Mouse (Mus musculus): Measurements from ENCODE around the gene Zic1. TPM values are rescaled to one million over a fixed set of nuclear protein-coding genes. Genes with fewer than 3 reads are reported as not detected.

Zic1 gene
- polyA plus RNA-seq, 1 experiment from 2014 or later: not detected

- Histone ChIP-seq H3K4me3 (ENCODE audit: control insufficient read depth in 1 of 2, insufficient read depth in 1 of 2, low read depth in 1 of 2, low read length in 2 of 2) (no peak overlapping the region), H3K4me1 (ENCODE audit: control insufficient read depth in 2 of 2, insufficient read depth in 2 of 2, low read length in 2 of 2) (peaks cover 0 to 11% of the 10 kb centered on the region in 2 experiments; a peak in 2 of 4 replicates), H3K9me3 (ENCODE audit: control insufficient read depth, low read length) (no peaks in the 10 kb centered on the region), H3K27ac (replicated peaks in 1 of 2; ENCODE audit: control insufficient read depth in 1 of 2, insufficient read depth in 1 of 2, low read depth in 2 of 2, low read length in 2 of 2) (no peak overlapping the region), H3K9ac (ENCODE audit: low read length) (no peak overlapping the region), H3K27me3 (ENCODE audit: control insufficient read depth, insufficient read depth, low read length) (peaks cover 95% of the 10 kb centered on the region), H3K4me2 (ENCODE audit: low read length) (no peak overlapping the region), H3K36me3 (ENCODE audit: control insufficient read depth, insufficient read depth, low read length) (no peaks in the 10 kb centered on the region)
- ATAC-seq (ENCODE audit: insufficient number of reproducible peaks, insufficient read depth, low FRiP score, low read depth): no peak
- 7% methylated on average over 10 of the region's 10 CpGs for WGBS
Measured at GRCm38 (mm10) chr9:91358851-91359687, 6.5 kb downstream of the Zic1 start.

- H3K4me3 ChIP-seq (ENCODE audit: control insufficient read depth in 1 of 2, insufficient read depth in 1 of 2, low read depth in 1 of 2, low read length in 2 of 2): no peak overlapping the region
- H3K4me2 ChIP-seq (ENCODE audit: low read length): no peak overlapping the region
- H3K36me3 ChIP-seq (ENCODE audit: control insufficient read depth, insufficient read depth, low read length): no peaks in the 10 kb centered on the region
- 16% methylated on average over 3 of the region's 3 CpGs for WGBS
- H3K9ac ChIP-seq (ENCODE audit: low read length): no peak overlapping the region
- H3K9me3 ChIP-seq (ENCODE audit: control insufficient read depth, low read length): no peaks in the 10 kb centered on the region
- peaks cover 0 to 9% of the 10 kb centered on the region in 2 experiments; a peak in 2 of 4 replicates for H3K4me1 ChIP-seq (ENCODE audit: control insufficient read depth in 2 of 2, insufficient read depth in 2 of 2, low read length in 2 of 2)
- H3K27ac ChIP-seq (replicated peaks in 1 of 2; ENCODE audit: control insufficient read depth in 1 of 2, insufficient read depth in 1 of 2, low read depth in 2 of 2, low read length in 2 of 2): no peak overlapping the region
- peaks cover 95% of the 10 kb centered on the region for H3K27me3 ChIP-seq (ENCODE audit: control insufficient read depth, insufficient read depth, low read length)
- no peak for ATAC-seq (ENCODE audit: insufficient number of reproducible peaks, insufficient read depth, low FRiP score, low read depth)
Measured at GRCm38 (mm10) chr9:91357321-91357720, 8.3 kb downstream of the Zic1 start.

GRCm38 (mm10) chr9:91356353-91356740 is 9.3 kb downstream of the Zic1 start:
- Histone ChIP-seq H3K4me2 (ENCODE audit: low read length) (no peak overlapping the region), H3K9me3 (ENCODE audit: control insufficient read depth, low read length) (no peaks in the 10 kb centered on the region), H3K36me3 (ENCODE audit: control insufficient read depth, insufficient read depth, low read length) (no peaks in the 10 kb centered on the region), H3K9ac (ENCODE audit: low read length) (no peak overlapping the region), H3K27me3 (ENCODE audit: control insufficient read depth, insufficient read depth, low read length) (peaks cover 95% of the 10 kb centered on the region), H3K4me1 (ENCODE audit: control insufficient read depth in 2 of 2, insufficient read depth in 2 of 2, low read length in 2 of 2) (peaks cover 0 to 6% of the 10 kb centered on the region in 2 experiments; a peak in 1 of 4 replicates), H3K4me3 (ENCODE audit: control insufficient read depth in 1 of 2, insufficient read depth in 1 of 2, low read depth in 1 of 2, low read length in 2 of 2) (no peak overlapping the region), H3K27ac (replicated peaks in 1 of 2; ENCODE audit: control insufficient read depth in 1 of 2, insufficient read depth in 1 of 2, low read depth in 2 of 2, low read length in 2 of 2) (no peak overlapping the region)
- ATAC-seq (ENCODE audit: insufficient number of reproducible peaks, insufficient read depth, low FRiP score, low read depth): no peak
- 12% methylated on average over 4 of the region's 4 CpGs for WGBS

GRCm38 (mm10) chr9:91355629-91356352 is 9.8 kb downstream of the Zic1 start:
- Histone ChIP-seq H3K4me3 (ENCODE audit: control insufficient read depth in 1 of 2, insufficient read depth in 1 of 2, low read depth in 1 of 2, low read length in 2 of 2) (peak overlapping the region; percentile 25 to 28), H3K27ac (replicated peaks in 1 of 2; ENCODE audit: control insufficient read depth in 1 of 2, insufficient read depth in 1 of 2, low read depth in 2 of 2, low read length in 2 of 2) (no peak overlapping the region), H3K36me3 (ENCODE audit: control insufficient read depth, insufficient read depth, low read length) (no peaks in the 10 kb centered on the region), H3K4me2 (ENCODE audit: low read length) (peak overlapping the region; percentile 61), H3K27me3 (ENCODE audit: control insufficient read depth, insufficient read depth, low read length) (peaks cover 95% of the 10 kb centered on the region), H3K9ac (ENCODE audit: low read length) (no peak overlapping the region), H3K9me3 (ENCODE audit: control insufficient read depth, low read length) (no peaks in the 10 kb centered on the region), H3K4me1 (ENCODE audit: control insufficient read depth in 2 of 2, insufficient read depth in 2 of 2, low read length in 2 of 2) (peaks cover 1 to 6% of the 10 kb centered on the region in 2 experiments; a peak in 2 of 4 replicates)
- no peak for ATAC-seq (ENCODE audit: insufficient number of reproducible peaks, insufficient read depth, low FRiP score, low read depth)
- WGBS: under 1% methylated on average over 33 of the region's 35 CpGs

GRCm38 (mm10) chr9:91355270-91355589 is 10.4 kb downstream of the Zic1 start:
- H3K4me2 ChIP-seq (ENCODE audit: low read length): peak overlapping the region; percentile 61
- H3K4me3 ChIP-seq (ENCODE audit: control insufficient read depth in 1 of 2, insufficient read depth in 1 of 2, low read depth in 1 of 2, low read length in 2 of 2): peak overlapping the region in 1 of 2 experiments; percentile 28; a peak in 2 of 4 replicates
- no peak for ATAC-seq (ENCODE audit: insufficient number of reproducible peaks, insufficient read depth, low FRiP score, low read depth)
- WGBS: 0% methylated on average over 6 of the region's 7 CpGs
- no peak overlapping the region for H3K27ac ChIP-seq (replicated peaks in 1 of 2; ENCODE audit: control insufficient read depth in 1 of 2, insufficient read depth in 1 of 2, low read depth in 2 of 2, low read length in 2 of 2)
- H3K27me3 ChIP-seq (ENCODE audit: control insufficient read depth, insufficient read depth, low read length): peaks cover 95% of the 10 kb centered on the region
- no peak overlapping the region for H3K9ac ChIP-seq (ENCODE audit: low read length)
- H3K4me1 ChIP-seq (ENCODE audit: control insufficient read depth in 2 of 2, insufficient read depth in 2 of 2, low read length in 2 of 2): peaks cover 2 to 6% of the 10 kb centered on the region in 2 experiments; a peak in 2 of 4 replicates
- no peaks in the 10 kb centered on the region for H3K9me3 ChIP-seq (ENCODE audit: control insufficient read depth, low read length)
- no peaks in the 10 kb centered on the region for H3K36me3 ChIP-seq (ENCODE audit: control insufficient read depth, insufficient read depth, low read length)

DNA sequence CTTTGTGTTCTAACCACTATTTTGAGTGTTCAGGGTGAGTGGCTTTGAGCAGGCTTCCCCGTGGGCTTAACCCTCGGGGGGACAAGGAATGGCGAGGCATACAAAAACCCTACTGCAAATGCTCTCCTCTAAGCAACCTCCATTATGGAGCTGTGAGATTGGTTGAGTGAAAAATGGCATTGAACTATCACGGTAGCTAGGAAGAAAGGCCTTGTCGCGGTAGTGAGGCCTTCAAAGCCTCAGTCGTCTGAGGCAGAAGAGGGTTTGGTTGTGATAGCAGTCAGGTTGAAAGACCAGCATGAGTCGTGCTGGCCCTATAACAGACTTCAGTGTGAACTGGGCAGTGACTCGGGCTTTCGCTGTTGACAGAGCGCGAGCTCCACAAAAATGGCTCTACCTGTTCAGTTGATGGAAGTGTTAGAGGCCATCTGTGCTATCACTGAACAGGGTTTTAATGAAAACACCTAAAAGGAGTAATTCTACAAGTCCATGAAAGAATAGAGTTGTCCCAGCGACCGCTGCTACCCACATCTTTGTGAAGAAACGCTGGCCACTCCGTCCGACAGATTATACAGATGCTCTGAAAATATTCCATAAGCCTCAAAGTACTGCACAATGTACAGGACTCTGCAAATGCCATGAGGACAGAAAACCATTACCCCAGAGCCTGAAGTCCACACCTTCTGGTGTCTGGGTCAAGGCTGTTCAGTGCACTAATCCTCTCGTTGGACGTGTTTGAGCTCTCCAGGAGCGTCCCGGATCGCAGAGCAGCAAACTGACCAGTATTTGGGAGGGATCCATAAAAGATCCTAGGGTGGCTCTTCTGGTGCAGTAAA is 11.0 kb downstream of the Zic1 start:
- WGBS: 7% methylated on average over 22 of the region's 22 CpGs
- ATAC-seq (ENCODE audit: insufficient number of reproducible peaks, insufficient read depth, low FRiP score, low read depth): no peak

More for the DNA sequence above, 11.0 kb downstream of the Zic1 start:
- H3K36me3 ChIP-seq (ENCODE audit: control insufficient read depth, insufficient read depth, low read length): no peaks in the 10 kb centered on the region
- no peaks in the 10 kb centered on the region for H3K9me3 ChIP-seq (ENCODE audit: control insufficient read depth, low read length)
- H3K4me3 ChIP-seq (ENCODE audit: control insufficient read depth in 1 of 2, insufficient read depth in 1 of 2, low read depth in 1 of 2, low read length in 2 of 2): no peak overlapping the region
- peaks cover 2 to 6% of the 10 kb centered on the region in 2 experiments; a peak in 2 of 4 replicates for H3K4me1 ChIP-seq (ENCODE audit: control insufficient read depth in 2 of 2, insufficient read depth in 2 of 2, low read length in 2 of 2)
- H3K27ac ChIP-seq (replicated peaks in 1 of 2; ENCODE audit: control insufficient read depth in 1 of 2, insufficient read depth in 1 of 2, low read depth in 2 of 2, low read length in 2 of 2): no peak overlapping the region
- H3K27me3 ChIP-seq (ENCODE audit: control insufficient read depth, insufficient read depth, low read length): peaks cover 95% of the 10 kb centered on the region
- no peak overlapping the region for H3K9ac ChIP-seq (ENCODE audit: low read length)
- H3K4me2 ChIP-seq (ENCODE audit: low read length): no peak overlapping the region

Data from heart, embryonic 14.5 days (tissue).